Mouse (Mus musculus) erythroid progenitor cell, adult 5-6 weeks (primary cell): ENCODE measurements around the gene Shroom2. TPM values are rescaled to one million over a fixed set of nuclear protein-coding genes. Genes with fewer than 3 reads are reported as not detected.

Source experiments
- ATAC-seq: replicated peaks from 2 replicates; pipeline ENCODE4 v1.8.0; 2016; ENCODE audit warnings: moderate number of reproducible peaks, mild to moderate bottlenecking, moderate TSS enrichment, inconsistent platforms; ENCODE audit not compliant: poor library complexity, low FRiP score, severe bottlenecking
- total RNA-seq, 2 experiments: library from RNA; stranded (forward) in 1 of 2; stranded (reverse) in 1 of 2; fragments of 150-400 nt in 1 of 2; fragments of 186-747, 209-891 nt in 1 of 2; gene quantifications; 2 replicates each; pipeline versions ENCODE4 v1.2.3 to v1.2.4; 2015 to 2017; ENCODE audit warnings: low replicate concordance in 2 of 2

Gene Shroom2
- total RNA-seq, 2 experiments from 2014 or later = not detected

- ATAC-seq = no peak
Observed at GRCm38 (mm10) chrX:152705397-152705796, 63.9 kb downstream of the Shroom2 start.

GRCm38 (mm10) chrX:152703624-152704023 lies 65.6 kb downstream of the Shroom2 start:
- ATAC-seq = no peak

DNA sequence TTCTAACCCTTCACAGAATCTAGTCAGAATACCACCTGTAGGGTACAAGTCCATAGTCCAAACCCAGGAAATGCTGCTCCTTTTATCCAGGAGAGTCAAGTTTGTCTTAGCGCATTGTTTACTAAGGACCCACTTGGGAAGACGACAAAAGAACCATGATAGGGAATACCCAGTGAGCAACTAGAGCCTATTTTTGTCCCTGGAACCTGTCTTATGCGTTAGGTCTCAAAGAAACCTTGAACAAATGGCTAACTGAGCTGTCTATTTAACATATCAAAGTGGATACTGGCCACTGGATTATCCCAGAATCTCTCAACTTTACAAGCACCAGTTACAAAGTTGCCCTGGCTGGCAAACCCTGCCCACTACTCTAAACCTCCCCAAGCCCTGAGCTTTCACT lies 67.6 kb downstream of the Shroom2 start:
- ATAC-seq = no peak

DNA sequence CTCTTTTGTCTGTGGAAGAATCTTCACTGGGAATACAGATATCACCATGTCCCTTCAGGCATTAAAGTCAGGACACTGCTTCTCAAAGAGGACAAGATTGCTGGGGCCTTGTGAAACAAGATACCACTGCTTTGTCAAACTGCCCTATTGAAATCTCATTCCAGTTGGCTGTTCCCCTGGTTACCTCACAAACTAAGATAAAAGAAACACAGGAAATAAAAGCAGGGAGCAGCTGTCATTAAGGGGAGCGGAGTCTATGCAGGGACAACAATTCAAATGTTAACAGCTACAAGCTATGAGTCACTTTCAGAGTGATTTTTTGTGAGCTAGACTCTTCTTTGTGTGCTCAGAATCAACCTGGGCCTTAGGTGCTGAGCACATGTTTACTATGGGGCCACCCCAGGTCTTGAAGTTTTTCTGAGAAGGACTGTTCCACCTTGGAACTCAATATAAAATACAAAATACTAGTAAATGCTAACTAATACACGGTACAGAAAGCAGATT lies 78.4 kb downstream of the Shroom2 start:
- ATAC-seq = no peak

- ATAC-seq = no peak
Observed at GRCm38 (mm10) chrX:152679190-152679814, 90.0 kb downstream of the Shroom2 start.

DNA sequence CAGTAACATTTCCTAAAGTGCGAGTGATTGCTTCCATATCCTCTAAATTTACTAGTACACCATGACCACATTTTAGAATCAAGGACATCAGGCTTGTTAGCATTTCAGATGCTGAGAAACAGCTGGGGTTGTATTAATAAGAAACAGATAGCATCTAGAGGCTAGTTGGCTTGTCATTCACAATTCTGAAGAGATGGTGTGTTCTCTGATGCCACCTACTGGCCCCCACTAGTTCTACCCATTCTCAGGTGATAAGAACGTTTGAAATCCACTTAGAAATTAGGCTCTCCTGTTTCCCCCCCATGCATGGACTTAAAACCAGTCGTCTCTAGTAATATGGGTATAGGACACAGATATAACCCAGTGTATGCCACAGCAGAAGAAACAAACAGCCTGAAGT lies 92.9 kb downstream of the Shroom2 start:
- no peak for ATAC-seq

DNA sequence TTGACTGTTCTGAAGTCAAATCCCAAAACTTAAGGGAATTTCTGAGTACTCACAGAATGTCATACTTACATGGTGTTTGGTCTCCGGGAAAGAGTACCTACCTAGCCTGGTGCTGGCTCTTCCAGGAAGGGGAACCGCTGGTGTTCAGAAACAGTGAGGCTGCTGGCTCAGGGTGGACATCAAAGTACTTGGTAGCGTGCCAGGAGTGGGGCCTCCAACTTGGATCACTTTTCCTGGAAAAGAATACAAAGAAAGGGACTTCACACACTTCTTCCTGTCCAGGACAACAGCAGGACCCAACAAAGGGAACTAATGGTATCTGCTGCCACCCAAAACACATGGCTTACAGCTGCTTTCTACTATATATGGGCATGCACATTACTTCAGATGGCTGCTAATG lies 95.8 kb downstream of the Shroom2 start:
- no peak for ATAC-seq

- ATAC-seq = no peak
Observed at GRCm38 (mm10) chrX:152657363-152658036, 111.8 kb downstream of the Shroom2 start.

DNA sequence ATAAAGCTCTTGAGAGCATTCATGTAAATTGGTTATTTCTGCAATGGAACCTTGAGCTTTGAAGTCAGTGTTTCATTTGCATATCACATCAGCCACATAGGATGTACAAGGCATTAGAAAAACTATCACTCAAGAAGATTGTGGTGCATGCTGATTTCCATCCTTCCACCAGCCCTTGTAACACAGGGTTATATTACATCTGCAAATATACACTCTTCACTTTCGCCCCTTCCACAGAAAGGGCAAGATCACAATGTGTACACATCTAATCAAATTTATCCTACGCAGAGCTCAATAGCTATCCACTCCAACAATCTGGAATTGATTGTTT lies 112.7 kb downstream of the Shroom2 start:
- no peak for ATAC-seq

- ATAC-seq = no peak
Observed at GRCm38 (mm10) chrX:152655796-152656608, 113.3 kb downstream of the Shroom2 start.

GRCm38 (mm10) chrX:152652676-152653075 lies 116.6 kb downstream of the Shroom2 start:
- no peak for ATAC-seq

- ATAC-seq = no peak
Observed at GRCm38 (mm10) chrX:152644827-152645226, 124.4 kb downstream of the Shroom2 start.

GRCm38 (mm10) chrX:152643679-152644638 lies 125.3 kb downstream of the Shroom2 start:
- ATAC-seq = no peak

DNA sequence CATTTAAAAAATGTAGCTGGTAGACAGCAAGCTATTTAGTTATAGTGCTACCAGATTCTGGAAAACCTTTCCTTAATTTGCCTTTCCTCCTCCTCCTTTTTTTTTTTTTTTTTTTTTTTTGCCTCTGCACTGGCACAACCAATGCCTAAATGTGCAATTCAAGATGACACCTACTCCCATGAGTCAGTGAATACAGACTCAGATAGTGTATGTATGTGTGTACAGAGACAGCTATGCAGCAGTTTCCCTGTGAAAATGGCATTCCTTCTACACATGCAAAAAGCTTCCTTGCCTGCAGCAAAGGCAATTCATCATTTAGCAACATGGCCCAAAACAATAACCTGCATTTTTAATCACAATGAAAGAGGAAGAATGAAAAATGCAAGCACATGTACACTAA lies 126.1 kb downstream of the Shroom2 start:
- no peak for ATAC-seq

- no peak for ATAC-seq
Observed at GRCm38 (mm10) chrX:152642627-152643026, 126.6 kb downstream of the Shroom2 start.

- ATAC-seq = no peak
Observed at GRCm38 (mm10) chrX:152635397-152635796, 133.9 kb downstream of the Shroom2 start.

DNA sequence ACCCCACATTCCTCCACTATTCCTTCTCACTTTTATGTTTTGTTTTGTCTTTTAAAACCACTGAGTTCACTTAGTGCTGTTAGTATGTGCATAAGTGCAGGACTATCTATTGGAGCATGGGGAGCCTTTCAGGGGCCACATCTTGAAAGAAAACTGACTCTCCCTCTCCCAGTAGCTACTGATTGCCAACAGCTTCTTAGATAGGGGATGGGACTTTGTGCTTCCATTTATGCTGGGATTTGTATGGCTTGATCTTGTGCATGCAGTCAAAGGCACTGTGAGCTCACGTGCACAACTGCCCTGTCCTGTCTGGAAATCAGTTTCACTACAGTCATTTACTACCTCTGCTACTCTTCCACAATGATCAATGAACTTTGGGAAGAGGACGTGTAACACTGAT lies 147.9 kb downstream of the Shroom2 start:
- ATAC-seq = no peak

DNA sequence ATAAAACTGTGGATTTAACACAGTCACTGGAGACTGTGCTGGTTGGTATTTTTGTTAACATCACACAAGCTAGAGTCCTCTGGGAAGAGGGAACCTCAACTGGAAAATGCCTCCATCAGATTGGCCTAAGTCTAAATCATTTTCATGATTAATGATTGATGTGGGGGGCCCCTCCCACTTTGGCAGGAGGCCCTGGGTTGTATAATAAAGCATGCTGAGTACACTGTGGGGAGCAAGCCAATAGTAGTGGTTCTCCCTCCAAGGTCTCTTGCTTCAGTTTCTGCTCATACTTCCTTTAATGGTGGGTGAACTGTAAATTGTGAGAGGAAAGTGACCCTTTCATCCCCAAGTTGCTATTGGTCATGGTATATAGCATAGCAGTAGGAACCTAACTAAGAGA lies 148.3 kb downstream of the Shroom2 start:
- ATAC-seq = no peak

DNA sequence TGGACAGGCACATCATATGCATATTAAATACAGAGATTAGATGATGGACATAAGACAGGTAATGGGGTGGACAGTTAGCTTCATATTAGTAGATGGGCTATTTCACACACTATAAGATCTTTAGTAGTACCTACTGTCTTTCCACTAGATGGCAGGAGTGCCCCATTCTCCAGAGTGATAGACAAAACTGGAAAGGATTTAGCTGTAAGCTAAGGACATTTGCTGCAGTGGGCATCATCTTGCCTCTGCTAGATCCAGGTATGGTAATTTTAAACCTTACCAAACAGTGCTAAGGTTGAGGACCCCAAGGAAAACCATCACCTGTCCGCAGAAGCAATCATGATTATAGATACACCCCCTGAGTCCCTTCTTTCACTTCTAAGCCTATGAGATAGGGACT lies 150.8 kb downstream of the Shroom2 start:
- ATAC-seq = no peak

GRCm38 (mm10) chrX:152563034-152563433 lies 206.2 kb downstream of the Shroom2 start, which contains the start of gene Cldn34a:
Gene Cldn34a, plus strand, starts transcription at chrX:152563334.
- ATAC-seq = no peak
